Mouse (Mus musculus): ENCODE data around the gene Tmem131.
"Not testable (repeated sequence)": the region's sequence is repeated elsewhere in the genome, so short reads cannot be mapped to it uniquely, and the experiment has no call there.

Gene Tmem131

DNA sequence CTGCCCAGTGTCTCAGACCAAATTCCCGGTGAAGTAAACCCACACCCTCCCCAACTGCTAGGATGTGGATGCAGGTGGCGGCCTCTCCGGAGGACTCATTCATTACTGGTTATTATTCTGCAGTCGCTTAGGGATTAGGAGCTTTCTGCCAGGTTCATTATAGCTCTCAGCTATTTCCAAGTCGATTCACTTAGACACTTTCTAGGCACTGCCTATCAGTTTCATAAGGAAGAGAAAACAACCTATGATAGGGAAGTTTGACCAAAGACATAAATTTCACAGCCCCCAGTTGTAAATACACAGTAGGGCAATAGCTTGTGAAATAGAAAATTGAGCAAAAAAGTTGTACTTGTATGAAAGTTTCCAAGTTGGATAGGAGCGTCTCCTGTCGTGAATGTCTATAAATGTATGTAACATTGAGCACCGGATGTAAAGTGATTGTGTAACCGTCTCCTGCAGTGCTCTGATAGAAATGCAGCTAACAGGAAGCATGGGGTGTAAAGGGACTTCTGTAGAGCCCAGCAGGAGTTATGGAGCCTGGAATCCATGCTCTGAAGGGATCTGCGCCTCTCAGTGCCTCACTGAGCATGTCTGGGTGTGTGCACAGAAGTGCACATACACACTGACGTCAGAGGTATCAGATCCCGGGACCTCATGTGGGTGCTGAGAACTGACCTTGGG is 107.1 kb downstream of the Tmem131 start:
- no peak for DNase-seq (ENCODE audit: low read depth, low spot score)

DNA sequence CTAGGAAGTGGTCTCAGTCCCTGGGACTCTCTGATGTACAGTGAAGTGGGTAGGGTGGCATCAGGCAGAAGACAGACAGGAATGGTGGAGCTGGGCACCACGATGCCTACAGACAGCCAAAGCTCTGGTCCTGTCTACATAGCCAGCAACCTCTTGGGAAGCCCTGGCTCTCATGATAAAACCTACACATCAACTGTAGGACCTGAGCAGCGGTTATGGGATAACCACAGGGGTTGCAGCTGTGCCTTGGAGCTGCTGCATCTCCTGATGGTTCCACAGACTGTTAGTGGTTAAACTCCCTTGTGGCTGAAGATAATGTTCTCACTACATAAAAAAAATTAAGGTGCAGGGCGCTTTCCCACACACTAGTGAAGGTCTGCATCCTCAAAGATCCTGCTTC is 107.9 kb downstream of the Tmem131 start:
- no peak for DNase-seq (ENCODE audit: low read depth, low spot score)

DNA sequence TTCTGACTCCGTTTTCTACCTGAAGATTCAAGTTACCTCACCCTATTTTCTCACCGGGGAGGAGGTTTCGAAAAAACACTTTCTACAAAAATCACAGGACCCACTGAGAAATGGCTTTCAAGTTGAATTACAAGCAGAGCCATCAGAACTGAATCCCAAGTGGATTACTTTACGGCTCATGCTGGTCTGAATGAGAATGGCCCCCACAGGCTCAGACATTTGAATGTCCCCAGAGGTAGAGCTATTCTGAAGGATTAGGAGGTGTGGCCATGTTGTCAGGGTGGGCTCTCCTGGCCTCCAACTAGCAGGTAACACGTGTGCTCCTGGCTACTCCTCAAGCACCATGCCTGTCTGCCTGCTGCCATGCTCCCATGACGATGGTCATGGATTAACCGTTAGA is 109.4 kb downstream of the Tmem131 start:
- DNase-seq (ENCODE audit: low read depth, low spot score) = no peak

DNA sequence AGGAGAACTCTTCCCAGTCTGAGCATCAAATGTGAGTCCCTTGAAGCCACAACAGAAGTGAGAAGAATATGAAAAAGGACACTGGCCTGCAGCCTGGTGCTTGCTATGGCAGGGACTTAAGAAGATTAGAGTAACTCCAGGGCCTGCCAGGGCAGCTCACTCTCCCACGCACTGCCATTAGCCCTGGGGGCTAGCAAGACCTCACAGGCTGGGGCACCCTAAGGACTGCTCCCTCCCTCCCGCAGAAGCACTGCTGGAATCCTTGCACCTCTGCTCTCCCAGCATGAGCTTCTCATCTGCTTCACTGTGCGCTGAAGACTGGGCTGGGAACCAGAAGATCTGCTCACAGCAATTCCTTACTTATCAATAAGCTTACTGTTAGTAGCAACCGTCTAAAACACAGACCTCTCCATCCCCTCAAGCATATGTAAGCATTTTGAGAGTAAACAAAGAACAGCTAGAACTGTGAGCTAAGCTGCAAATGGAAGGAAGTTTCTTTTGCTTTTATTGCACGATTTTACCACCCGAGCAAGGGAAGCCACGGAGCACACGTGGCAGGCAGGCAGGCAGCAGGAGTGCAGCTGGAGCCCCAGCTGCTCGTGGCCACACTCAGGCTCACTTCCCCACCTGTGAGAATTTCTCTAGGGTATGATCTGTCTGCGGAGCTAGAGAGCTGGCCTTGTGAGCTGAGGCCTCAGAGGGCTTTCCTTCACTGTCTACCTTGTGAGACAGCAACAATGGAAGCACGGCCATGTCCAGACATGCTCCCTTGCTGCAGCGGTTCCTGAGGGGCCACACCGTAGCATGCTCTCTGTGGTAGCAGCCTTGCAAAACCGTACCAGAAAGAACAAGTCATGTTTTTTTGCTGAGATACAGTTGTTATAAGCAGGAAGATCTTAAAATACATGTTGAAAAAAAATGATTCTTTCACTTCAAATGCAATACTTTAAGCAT is 112.3 kb downstream of the Tmem131 start:
- no peak for DNase-seq (ENCODE audit: low read depth, low spot score)

DNA sequence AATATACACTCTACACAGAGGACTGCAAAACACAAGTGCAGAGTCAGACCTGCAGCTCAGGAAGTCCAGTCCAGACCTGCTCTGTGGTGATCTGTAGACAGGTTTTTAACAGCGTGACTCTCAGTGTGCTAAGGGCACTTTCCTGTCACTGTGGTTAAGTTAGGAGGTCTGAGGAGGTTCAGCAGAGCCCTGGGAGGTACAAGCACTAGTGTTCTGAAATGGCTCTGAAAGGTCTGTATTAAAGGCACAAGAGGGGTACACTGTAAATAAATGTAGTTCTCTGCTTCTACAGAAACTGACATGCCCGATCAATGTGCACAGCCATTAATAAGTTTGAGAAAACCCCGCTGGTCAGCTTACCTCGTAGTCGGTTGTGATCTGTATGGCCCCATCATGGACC is 119.1 kb downstream of the Tmem131 start:
- no peak for DNase-seq (ENCODE audit: low read depth, low spot score)

DNA sequence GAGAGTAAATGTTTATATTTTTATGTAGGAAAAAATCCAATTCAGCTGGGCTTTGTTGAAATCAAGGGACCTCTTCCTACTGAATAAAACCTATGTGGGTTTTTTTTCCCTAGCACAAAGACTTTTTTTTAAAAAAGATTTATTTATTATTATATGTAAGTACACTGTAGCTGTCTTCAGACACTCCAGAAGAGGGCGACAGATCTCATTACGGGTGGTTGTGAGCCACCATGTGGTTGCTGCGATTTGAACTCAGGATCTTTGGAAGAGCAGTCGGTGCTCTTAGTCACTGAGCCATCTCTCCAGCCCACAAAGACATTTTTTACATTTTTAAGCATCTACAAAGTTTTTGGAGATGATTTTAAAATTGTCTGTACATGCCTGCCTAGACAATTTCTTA is 121.5 kb downstream of the Tmem131 start:
- not testable (repeated sequence) for DNase-seq (ENCODE audit: low read depth, low spot score)

DNA sequence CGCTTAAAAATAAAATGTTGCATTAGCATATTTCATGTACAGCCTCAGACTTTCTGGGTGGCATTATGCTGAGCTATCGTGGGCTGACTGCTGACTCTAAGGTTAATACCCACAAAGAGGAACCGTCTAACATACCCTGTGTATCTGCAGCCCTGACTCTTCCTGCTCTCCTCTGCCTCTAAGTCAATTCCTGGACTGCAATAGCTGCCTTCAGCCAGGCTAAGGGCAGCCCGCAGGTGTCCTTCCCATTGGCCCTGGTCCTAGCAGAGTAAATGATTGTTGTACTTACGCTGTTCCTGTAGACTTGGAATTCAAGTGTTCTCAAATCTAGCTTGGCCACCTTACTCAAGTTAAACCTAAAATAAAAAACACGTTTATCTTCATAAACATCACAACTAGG is 128.3 kb downstream of the Tmem131 start:
- DNase-seq (ENCODE audit: low read depth, low spot score) = no peak

DNA sequence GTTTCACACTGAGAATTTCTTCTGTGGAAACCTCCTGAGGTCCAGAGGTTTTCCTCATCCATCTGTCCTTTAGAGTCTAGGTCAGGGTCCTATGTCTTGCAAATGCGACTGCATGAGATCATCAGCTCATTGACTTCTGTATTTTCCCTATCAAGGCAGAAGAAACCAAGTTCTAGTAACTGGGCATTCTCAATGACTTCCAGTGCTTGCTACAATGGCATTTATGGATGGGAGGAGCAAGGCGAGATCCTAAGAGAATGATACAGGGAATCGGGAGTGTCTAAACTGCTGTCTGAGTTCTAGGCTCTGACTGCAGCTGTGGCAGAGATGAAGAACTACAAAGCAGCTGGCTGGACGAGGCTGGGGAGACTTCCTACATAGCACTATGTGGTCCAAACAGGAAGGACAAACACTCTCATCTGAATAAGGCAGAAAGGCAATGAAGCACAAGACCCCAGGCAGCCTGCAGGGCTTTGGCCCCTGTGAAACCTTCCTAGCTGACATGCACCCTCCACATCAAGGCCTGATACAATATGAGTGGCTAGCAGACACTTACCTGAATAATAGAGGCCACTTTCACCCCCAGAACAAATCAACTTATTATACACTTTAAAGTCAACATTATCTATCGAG is 129.1 kb downstream of the Tmem131 start:
- DNase-seq (ENCODE audit: low read depth, low spot score) = no peak

DNA sequence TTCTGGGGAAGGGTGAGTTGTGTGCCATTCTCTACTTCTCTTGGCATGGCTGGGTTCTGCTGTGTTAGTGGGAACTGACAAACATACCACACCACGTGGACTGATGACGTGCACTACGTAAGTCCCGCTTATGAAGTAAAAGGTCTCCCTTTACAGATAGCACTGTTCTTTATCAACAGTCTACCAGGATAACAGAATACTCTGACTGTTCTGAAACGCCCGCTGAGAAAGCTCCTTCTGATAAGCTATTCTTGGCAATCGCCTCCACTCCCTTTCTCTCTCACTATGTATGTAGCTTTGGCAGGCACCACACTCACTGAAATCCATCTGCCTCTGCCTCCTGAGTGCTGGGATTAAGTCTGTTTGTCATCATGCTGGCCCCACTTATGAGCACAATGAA is 130.1 kb downstream of the Tmem131 start:
- no peak for DNase-seq (ENCODE audit: low read depth, low spot score)

DNA sequence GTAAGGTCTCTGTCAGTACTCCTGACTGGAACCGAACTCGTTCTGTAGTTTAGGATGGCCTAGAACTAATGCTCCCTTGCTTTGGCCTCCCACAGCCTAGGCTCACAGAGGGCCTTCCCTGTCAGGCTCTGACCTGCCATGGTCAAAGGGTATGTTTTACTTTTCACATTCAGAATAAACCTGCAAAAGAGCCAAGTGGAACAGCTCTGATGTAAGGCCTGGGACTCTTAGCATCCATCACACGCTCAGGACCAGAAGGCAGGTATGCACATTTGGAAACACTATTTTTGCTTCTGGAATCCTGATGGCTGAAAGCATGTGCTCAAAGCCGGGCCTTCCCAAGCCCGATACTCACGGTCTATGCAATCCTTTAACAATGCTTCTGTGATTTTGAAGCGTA is 131.7 kb downstream of the Tmem131 start:
- DNase-seq (ENCODE audit: low read depth, low spot score) = no peak

DNA sequence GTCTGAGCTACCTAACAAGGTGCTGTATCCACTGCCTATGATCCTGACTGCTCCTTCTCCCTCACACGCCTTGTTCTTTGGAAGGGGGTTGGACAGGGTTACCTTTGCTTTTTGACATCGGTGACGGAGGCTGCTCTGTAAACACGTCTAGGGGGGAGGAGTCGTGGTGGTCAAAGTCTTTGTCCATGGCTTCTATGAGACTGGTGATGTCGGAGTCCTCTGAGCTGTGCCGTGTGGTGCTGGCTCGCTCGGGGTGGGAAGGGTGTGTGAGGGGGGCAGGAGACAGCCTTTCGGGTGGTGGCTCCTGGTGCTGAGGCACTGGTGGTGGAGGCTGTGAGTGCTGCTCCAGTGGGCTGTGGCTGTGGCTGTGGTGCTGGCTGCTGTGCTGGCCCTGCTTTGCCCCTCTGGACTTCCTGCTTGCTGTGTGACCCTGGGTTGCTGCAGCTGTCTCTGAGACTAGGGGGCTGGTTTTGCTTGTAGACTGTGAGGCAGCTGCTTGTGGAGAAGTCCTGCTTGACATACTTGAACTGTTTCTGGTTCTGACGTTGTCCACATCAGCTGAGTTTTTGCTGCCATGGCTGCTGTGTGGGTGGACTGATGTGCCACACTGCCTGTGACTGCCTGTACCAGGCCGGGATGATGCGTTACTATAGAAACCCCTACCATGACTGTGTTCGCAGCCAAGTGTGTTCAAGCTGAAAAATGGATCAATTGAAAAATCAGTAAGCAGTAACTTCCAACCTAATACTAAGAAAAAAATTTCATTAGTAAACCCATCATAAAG is 135.5 kb downstream of the Tmem131 start:
- no peak for DNase-seq (ENCODE audit: low read depth, low spot score)

DNA sequence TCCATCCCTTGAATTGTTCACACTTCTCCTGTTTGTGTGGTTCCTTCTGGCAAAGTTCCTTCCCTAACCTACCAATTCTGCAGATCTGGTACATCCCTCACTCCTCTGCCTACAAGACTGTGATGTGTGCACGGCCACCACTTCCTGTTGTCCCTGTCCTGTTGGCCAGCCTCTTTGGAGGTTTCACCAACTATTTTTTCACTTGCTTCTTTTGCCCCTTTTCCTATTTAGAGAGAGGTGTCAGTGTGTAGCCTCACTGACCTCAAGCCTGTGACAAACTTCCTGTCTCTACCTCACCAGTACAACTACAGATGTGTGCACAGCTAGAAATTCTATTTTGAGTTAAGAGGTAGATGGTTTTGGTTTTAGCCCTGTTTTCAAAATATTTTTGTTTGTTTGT is 136.4 kb downstream of the Tmem131 start:
- DNase-seq (ENCODE audit: low read depth, low spot score) = no peak

DNA sequence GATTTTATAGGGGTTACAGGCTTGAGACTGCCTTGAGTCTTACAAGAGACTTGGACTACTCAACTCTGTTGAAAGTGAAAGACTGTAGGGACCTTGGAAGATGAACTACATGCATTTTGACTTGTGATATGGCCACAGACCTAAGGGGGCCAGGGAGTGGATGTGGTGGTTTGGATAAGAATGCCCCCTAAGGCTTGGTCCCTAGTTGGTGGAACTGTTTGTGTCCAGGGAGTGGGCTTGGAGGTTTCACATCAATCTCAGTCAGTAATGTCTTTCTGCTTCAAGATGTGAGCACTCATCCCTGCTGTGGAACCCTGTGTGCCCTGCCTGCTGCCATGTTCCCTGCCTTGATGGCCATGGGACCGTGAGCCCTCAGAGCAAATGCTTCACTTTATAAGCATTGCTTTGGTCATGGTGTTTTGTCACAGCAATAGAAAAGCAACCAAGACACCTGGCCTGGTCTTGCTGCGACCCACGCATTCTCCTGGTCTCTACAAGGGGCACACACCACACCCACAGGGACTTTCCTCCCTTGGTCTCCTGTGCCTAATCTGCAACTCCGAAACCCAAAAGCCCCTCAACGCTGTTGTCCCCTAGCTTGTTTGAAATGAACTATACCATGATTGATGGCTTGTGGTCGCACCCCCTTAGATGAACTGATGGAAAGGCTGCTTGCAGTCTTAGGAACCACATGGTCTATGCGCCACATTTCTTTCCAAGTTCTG is 137.1 kb downstream of the Tmem131 start:
- DNase-seq (ENCODE audit: low read depth, low spot score) = no peak

DNA sequence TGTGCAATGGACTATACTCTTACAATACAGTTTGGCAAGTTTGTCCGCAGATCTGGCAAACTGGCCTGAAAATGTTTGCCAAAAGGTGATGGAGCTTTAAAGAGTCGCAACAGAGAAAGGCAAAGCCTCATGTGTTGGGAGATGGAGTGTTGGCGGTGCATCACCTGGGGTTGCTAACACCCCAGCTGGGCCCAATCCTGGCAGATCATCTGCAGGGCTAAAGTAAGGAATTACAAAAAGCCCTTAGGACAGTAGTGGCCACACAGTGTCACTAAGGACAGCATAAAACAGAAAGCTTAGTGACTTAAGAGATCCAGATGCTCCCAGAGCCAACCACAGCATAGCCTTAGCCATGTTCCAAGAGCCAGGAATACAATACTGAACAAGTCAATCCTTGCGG is 138.6 kb downstream of the Tmem131 start:
- no peak for DNase-seq (ENCODE audit: low read depth, low spot score)

DNA sequence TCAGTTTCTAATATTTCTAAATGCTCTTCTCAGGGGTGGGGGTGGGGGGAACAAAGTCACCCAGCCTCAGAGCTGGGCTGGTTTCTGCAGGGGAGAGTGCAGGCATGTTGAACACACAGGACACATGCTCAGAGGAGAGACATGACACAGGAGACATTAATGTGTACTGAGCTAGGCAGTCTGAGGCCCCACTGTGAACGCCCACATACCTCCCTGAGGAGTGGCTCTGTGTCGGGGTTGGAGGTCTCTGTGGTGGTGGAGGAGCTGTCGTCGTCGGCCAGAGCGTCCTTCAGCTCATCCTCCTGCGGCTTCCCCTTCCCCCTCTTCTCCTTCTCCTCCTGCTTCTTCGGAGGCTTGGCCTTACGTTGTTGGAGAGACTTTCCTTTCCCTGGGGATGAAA is 139.2 kb downstream of the Tmem131 start:
- DNase-seq (ENCODE audit: low read depth, low spot score) = no peak

DNA sequence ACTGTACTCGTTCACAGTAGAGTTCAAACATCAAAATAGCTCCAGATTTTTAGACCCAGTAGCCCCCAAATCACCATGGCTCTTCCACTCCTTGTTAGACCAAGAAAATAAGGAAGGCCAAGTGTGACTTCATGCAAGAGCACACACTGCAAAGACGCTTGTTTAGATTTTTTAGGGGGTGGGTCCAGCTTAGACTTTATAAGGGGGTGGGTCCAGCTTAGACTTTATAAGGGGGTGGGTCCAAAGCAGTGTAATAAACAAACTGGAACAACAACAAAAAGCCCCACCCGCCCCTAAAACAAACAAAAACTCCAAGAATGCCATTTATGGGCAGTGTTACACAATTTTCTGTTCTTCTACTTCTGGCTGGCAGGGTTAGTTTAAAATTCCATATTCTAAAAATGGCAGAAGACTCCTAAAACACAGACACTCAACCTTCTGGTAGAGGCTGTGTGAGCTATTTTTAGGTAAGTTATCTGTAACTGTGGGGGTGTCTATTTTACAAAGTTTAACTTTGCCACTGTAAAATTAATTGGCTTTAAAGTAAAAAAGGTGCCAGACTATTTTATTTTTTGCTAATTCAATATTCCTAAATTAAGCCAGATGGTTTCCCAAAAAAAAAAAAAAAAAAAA is 143.0 kb downstream of the Tmem131 start:
- no peak for DNase-seq (ENCODE audit: low read depth, low spot score)

DNA sequence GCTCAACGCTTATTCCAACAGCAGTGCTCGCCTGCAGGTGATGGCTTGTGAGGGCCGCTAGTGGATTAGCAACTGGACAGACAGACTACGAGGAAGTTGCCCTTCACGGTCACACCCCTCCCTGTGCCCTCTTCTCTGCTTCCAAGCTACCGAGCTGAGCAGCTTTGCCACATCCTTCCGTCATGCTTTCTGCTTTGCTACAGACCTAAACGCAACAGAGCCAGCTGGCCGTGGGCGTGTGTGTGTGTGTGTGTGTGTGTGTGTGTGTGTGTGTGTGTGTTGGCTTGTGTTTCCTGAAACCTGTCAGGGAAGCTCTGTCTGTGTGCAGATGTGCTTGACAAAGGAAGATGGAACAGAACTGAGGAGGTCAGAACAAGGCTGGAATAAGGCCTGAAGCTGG is 146.0 kb downstream of the Tmem131 start:
- no peak for DNase-seq (ENCODE audit: low read depth, low spot score)

DNA sequence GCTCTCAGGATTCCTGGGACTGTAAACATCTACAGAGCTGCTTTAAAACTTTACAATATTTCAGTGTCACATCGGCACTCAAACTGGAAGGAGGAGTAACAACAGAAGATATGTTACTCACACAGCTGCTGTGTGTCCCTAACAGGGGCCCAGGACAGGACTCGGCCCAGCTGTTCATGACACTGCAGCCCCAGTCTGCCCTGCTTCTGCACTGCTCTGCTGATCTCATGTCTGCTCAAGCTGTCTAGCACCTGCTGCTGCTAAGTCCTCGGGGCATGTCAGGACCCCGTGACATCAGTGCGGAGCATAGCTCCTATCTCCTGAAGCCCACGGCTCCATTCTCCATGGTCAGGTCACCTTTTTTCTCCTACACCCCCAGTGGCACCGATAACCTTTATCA is 146.8 kb downstream of the Tmem131 start:
- DNase-seq (ENCODE audit: low read depth, low spot score) = no peak

DNA sequence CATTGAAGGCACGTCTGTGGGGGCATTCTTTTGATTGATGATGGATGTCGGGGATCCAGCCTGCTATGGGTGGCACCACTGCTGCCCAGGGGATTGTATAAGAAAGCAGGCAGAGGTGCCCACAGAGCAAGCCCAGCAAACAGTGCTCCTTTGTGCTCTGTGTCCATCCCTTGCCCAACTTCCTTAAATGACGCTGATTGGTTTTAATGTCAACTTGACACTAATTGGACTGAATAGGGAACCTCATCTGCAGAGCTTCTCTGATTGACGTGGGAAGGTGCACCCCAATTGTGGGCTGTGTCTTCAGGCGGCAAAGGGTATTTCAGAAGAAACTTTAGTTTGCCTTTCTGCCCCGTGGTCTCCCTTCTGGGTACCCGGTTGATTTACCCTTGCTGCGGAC is 154.1 kb downstream of the Tmem131 start:
- no peak for DNase-seq (ENCODE audit: low read depth, low spot score)

DNA sequence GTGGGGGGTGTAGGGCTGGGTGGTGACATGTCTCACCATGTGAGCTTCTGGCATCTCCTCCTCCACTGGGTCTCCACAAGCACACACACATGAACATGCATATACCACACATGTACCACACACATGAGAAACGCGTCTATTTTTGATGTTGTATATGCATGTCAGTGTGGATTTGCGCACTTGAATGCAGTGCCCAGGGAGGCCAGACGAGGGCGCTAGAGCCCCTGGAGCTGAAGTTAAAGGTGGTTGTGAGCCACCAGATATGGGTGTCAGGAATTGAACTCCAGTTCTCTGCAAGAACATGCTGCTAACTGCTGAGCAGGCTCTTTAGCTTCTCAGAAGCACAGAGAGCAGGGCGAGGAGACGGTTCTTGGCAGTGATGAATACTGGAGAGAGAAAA is 157.1 kb downstream of the Tmem131 start:
- no peak for DNase-seq (ENCODE audit: low read depth, low spot score)

DNA sequence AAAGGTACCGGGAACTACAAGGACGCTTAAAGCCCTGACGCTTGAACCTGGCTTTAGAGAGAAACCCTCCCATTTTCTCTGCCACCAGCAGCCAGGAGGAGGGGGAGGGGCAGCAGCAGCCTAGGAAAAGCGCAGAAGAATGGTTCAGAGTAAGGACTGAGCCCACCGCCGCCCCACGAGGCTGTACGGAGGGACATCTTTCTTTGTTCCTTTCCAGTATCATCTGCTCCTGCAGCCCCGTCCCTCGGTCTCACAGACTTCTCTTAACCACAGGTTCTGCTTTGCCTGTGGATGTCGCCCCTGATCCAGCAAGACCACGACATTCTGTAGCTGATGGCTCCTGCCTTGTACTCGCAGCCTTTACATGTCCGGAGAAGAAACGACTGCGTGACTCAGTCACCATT is 158.2 kb downstream of the Tmem131 start:
- DNase-seq (ENCODE audit: low read depth, low spot score) = no peak

Data from c-Kit-negative CD71-positive TER-119-positive erythroid progenitor cells, embryonic 14.5 days (primary cell).